Mouse (Mus musculus) stomach, postnatal 0 days (tissue): ENCODE data around the gene Aqp1.

Experiments
- CTCF ChIP-seq: IDR thresholded peaks from 2 replicates; pipeline ENCODE4 v1.5.1; 2016; ENCODE audit warnings: antibody characterized with exemption, low read depth, mild to moderate bottlenecking, moderate library complexity
- EP300 ChIP-seq: optimal IDR thresholded peaks from 2 replicates; pipeline ENCODE3; 2016; ENCODE audit warnings: antibody characterized with exemption

DNA sequence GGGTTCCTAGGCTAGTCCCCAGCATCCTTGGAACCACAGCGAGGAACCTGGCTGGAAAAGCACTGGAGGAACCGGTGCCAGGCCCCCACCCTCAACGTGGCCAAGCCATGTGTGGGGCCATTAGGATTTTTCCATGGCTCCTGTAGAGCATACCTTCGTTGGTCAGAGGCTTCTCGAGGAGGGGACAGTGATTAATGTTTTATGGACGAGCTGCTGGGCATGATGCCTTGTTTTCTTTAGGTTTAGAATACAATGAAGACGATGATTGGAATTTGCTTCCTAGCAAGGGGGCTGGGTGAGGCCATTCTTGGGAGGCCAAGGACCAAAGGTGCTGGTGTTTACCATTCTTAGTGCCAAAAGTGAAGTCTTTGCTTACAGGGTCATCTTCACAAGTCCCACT lies 15.5 kb downstream of the Aqp1 start:
- TF ChIP-seq CTCF (no peak), EP300 (no peak)
